Mouse (Mus musculus) spleen, adult 2 months (tissue): ENCODE measurements around the gene Nuak1.

Experiments
- CTCF ChIP-seq: fragments of 200-500 bp; IDR thresholded peaks from 2 replicates; pipeline ENCODE4 v1.5.1; 2011; ENCODE audit warnings: mild to moderate bottlenecking, inconsistent platforms; ENCODE audit not compliant: insufficient read depth, insufficient read length, insufficient replicate concordance; ENCODE audit errors: extremely low read depth
- POLR2A ChIP-seq: fragments of 200-500 bp; IDR thresholded peaks from 2 replicates; pipeline ENCODE4 v1.6.1; 2011; ENCODE audit warnings: low read depth, low read length, inconsistent platforms

DNA sequence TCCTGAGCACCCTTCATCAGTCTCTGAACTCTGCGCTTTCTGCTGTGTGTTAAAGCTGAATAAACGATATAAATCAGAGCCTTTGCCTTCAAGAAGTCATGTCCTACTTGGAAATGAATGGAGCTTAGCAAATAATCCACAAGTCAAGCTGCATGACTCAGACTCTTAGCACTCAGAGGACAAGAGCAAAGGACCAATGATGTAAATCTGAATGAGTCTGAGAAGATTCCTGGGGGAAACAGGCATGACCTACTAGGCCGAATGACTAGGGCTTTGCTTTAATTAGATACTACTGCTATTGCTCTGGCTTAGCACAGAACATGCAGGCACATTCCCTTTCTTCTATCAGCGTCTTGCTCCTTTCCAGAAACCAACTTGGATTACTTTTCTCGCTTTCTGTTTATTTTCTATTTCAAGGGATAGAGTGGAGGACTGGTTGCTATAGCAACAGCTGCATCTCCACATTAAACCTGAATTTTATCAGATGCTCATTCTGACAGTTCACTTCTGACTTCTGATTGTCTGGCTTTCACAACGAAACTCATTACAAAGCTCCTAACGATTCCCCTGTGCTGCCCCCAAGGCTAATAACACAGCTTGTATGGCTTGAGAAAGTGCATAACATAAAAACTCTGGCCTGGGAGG, 40.2 kb downstream of the Nuak1 start:
- no peak for TF ChIP-seq POLR2A
- no peak for TF ChIP-seq CTCF
